Comparison of ENCODE assay signal across 12 mouse cellular contexts in genomic region chr1:119596954-119597480, GRCm38 (mm10).
"Had no signal": no experiment of that assay in that cellular context is flagged by ENCODE, and none has a peak within 500 bp of the region (broad histone marks: within the 10 kb centered on the region; RNA-seq: fewer than 3 reads in every experiment).

No protein-coding gene starts in this region.

- H3K4me3 ChIP-seq: left cerebral cortex, adult 2 months; limb, embryonic 10.5 days; liver, embryonic 15.5 days; midbrain, embryonic 12.5 days; myocyte; neural tube, embryonic 12.5 days had no signal

- H3K4me1 ChIP-seq: limb, embryonic 10.5 days; liver, embryonic 15.5 days; midbrain, embryonic 12.5 days; neural tube, embryonic 12.5 days had no signal

- H3K27me3 ChIP-seq: liver, embryonic 15.5 days; midbrain, embryonic 12.5 days; neural tube, embryonic 12.5 days had no signal

- H3K4me2 ChIP-seq: liver, embryonic 11.5 days; liver, embryonic 15.5 days; midbrain, embryonic 12.5 days; neural tube, embryonic 12.5 days had no signal

- ATAC-seq: hindbrain, postnatal 0 days had no signal

- H3K9me3 ChIP-seq: limb, embryonic 10.5 days; liver, embryonic 15.5 days; midbrain, embryonic 12.5 days; neural tube, embryonic 12.5 days had no signal

- H3K27ac ChIP-seq: hindbrain, postnatal 0 days; left cerebral cortex, adult 2 months; limb, embryonic 10.5 days; liver, embryonic 15.5 days; midbrain, embryonic 12.5 days; neural tube, embryonic 12.5 days; stomach, postnatal 0 days had no signal

- H3K9ac ChIP-seq: liver, embryonic 15.5 days; midbrain, embryonic 12.5 days; neural tube, embryonic 12.5 days had no signal

- DNase-seq: kidney, adult 11 months; kidney, postnatal 10 days; thymus, postnatal 4 days had no signal
